Mouse (Mus musculus) kidney, postnatal 4 days (tissue): ENCODE measurements around the gene Irs3.
"Not testable (repeated sequence)": the region's sequence is repeated elsewhere in the genome, so short reads cannot be mapped to it uniquely, and the experiment has no call there.

Experiments used
- DNase-seq, 2 experiments: peaks; one replicate each; pipeline ENCODE4 v3.0.0; 2021; ENCODE audit warnings: mixed read lengths in 2 of 2

Irs3 gene

GRCm38 (mm10) chr5:137615347-137615746 lies 30.2 kb downstream of the Irs3 start:
- DNase-seq: no peak

GRCm38 (mm10) chr5:137614921-137615320 lies 30.6 kb downstream of the Irs3 start:
- DNase-seq: not testable (repeated sequence)

- DNase-seq: peak; percentile 40 to 47
Measured at GRCm38 (mm10) chr5:137613550-137613949, 32.0 kb downstream of the Irs3 start, which contains the start of gene Pcolce. Gene Pcolce, minus strand, starts transcription at chr5:137613784.

- no peak for DNase-seq
Measured at GRCm38 (mm10) chr5:137613076-137613475, 32.4 kb downstream of the Irs3 start.

- peak; percentile 81 to 88 for DNase-seq
Measured at GRCm38 (mm10) chr5:137611245-137611602, 34.3 kb downstream of the Irs3 start.

- DNase-seq: peak; percentile 85 to 92
Measured at GRCm38 (mm10) chr5:137610548-137611244, 34.8 kb downstream of the Irs3 start.

GRCm38 (mm10) chr5:137610056-137610455 lies 35.5 kb downstream of the Irs3 start:
- DNase-seq: no peak

GRCm38 (mm10) chr5:137609292-137609691 lies 36.2 kb downstream of the Irs3 start:
- no peak for DNase-seq

- peak; percentile 28 to 51 for DNase-seq
Measured at GRCm38 (mm10) chr5:137608654-137609190, 36.8 kb downstream of the Irs3 start.

GRCm38 (mm10) chr5:137607860-137608653 lies 37.5 kb downstream of the Irs3 start:
- peak in 1 of 2 experiments; percentile 10 for DNase-seq

GRCm38 (mm10) chr5:137601365-137601729 lies 44.2 kb downstream of the Irs3 start:
- peak; percentile 50 to 64 for DNase-seq

GRCm38 (mm10) chr5:137600619-137601364 lies 44.7 kb downstream of the Irs3 start, which contains the start of gene Mospd3:
Gene Mospd3, minus strand, starts transcription at chr5:137601058.
- DNase-seq: peak; percentile 98

GRCm38 (mm10) chr5:137600281-137600618 lies 45.3 kb downstream of the Irs3 start:
- DNase-seq: no peak

GRCm38 (mm10) chr5:137599600-137599999 lies 45.9 kb downstream of the Irs3 start:
- DNase-seq: peak; percentile 15 to 40

GRCm38 (mm10) chr5:137598100-137598826 lies 47.3 kb downstream of the Irs3 start:
- DNase-seq: no peak

- DNase-seq: no peak
Measured at GRCm38 (mm10) chr5:137597625-137598024, 47.9 kb downstream of the Irs3 start.

GRCm38 (mm10) chr5:137596601-137597261 lies 48.8 kb downstream of the Irs3 start:
- peak; percentile 14 to 47 for DNase-seq

GRCm38 (mm10) chr5:137595921-137596320 lies 49.6 kb downstream of the Irs3 start:
- DNase-seq: no peak
